Mouse (Mus musculus): Measurements from ENCODE around the gene Sycp2. TPM values are rescaled to one million over a fixed set of nuclear protein-coding genes. Genes with fewer than 3 reads are reported as not detected.

Sycp2 gene
- not detected in 2 replicates for polyA plus RNA-seq (2012; rRNA removed)

GRCm38 (mm10) chr2:178407053-178407815, at the start of gene Sycp2:
Gene Sycp2 (minus strand): TSS chr2:178407685.

GRCm38 (mm10) chr2:178430231-178430630, 22.7 kb upstream of the Sycp2 start, which contains the start of gene Cdh26:
Gene Cdh26 (plus strand): TSS chr2:178430531.

DNA sequence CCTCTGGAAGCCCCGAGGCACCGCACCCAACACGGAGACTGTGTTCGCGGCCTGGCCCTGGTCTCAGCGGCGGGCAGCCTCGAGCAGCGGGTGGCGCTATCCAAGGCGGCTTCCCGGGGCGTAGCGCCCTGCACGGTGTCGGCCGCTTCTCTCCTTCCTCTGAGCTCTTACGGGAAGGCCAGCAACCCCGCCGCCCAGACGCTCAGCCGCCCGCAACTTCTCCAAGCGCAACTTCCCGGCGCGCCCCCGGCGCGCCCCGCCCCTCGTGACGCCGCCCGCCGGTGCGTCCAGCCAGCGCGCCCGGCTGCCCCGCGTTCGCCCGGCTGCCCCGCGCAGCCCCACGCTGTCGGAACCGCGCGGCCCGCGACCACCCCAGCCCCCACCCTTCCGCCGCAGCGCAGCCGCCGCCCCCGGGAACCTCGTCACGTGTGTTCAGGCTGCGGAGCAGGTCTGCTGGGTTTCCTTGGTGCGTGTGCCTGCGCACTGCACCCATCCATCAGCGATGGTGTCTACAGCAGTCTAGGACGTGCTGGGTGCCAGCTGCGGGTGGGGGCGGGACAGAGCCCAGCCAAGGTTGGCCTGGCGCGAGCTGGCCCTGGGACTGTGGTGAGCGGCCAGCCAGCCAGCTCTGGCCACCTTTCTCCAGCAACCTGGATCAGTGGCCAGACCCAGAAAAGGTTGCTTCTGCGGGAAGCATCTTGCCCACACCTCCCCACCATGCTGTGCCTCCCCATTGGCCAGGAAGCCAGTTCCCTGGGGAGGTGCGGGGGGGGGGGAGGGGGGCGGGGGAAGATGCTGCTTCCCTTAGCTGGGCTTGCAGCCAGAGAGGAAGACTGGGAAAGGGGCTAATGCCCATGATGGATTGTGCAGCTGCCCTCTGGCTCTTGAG, 7.0 kb upstream of the Sycp2 start, which contains the start of the genes Ppp1r3d and Fam217b:
Ppp1r3d (minus strand) TSS at position 212 of the 889 bp plus-strand sequence.
Fam217b (plus strand) TSS at position 264 of the 889 bp plus-strand sequence.

Other genes starting within 250 kb of the Sycp2 start
- gene Ppp1r3d, start 6.8 kb upstream of the Sycp2 start, polyA plus RNA-seq (2012; rRNA removed) = 7.2 and 10.7 TPM in 2 replicates
- 1.0 and 1.4 TPM in 2 replicates for gene Fam217b, start 6.8 kb upstream of the Sycp2 start, polyA plus RNA-seq (2012; rRNA removed)
- not detected in 2 replicates for gene Cdh26, start 22.8 kb upstream of the Sycp2 start, polyA plus RNA-seq (2012; rRNA removed)